Comparison of ENCODE assay signal across 8 mouse cellular contexts in the genomic region with DNA sequence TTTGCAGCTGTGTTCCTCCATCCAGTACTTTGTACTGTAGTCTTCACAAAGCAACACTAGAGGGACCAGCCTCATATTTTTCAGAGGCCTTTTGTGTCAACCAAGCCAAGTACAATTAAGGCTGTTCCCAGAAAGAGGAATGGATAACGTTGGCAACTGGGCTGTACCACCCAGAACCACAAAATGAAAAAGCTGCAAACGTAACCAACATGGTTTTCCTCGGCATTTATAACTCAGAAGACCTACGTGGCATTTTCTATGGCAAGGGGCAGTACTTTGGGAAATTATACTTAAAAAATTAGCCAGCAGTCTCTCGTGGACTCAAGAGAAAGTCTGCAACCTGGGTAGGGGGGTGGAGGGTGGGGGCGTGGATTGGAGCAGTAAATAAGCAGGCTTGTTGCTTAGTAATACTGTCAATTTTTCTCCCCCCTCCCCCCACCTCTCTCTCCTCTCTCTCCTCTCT.
DNase-seq lines count a peak whose midpoint lies in the region; ATAC-seq and TF ChIP-seq lines count a peak whose summit lies in the region.

No protein-coding gene starts in this region.

- no peak overlapping the region for H3K9ac ChIP-seq in kidney, embryonic 15.5 days
- H3K9ac ChIP-seq in midbrain, postnatal 0 days (replicated peaks; ENCODE audit: low read length, poor library complexity, severe bottlenecking) = no peak overlapping the region

- TF ChIP-seq POLR2A in brain, embryonic 14.5 days (IDR thresholded peaks at IDR 0.05; ENCODE audit: borderline replicate concordance, extremely low read depth, insufficient read depth, insufficient read length, poor library complexity, severe bottlenecking) = no peak

- no peaks in the 10 kb centered on the region for H3K36me3 ChIP-seq in kidney, embryonic 15.5 days
- H3K36me3 ChIP-seq in midbrain, postnatal 0 days (ENCODE audit: insufficient read depth, low read length) = no peaks in the 10 kb centered on the region

- peak; percentile 32 to 39 for DNase-seq in cerebellum, postnatal 10 days
- DNase-seq in cerebellum, postnatal 25 days = no peak
- DNase-seq in brain, embryonic 14.5 days (ENCODE audit: low read depth) = peak; percentile 85
- DNase-seq in heart, adult 8-10 months (ENCODE audit: low spot score) = peak; percentile 42
- DNase-seq in midbrain, postnatal 0 days (ENCODE audit: low spot score) = peak; percentile 79
- DNase-seq in frontal cortex, postnatal 14 days (ENCODE audit: low spot score in 2 of 2) = no peak
- no peak for DNase-seq in c-Kit-positive CD71-positive TER-119-positive erythroid progenitor cells, embryonic 14.5 days (ENCODE audit: low spot score)

- WGBS in kidney, embryonic 15.5 days = 26% methylated on average over 6 of the region's 6 CpGs
- 36% methylated on average over 6 of the region's 6 CpGs for WGBS in midbrain, postnatal 0 days

- H3K9me3 ChIP-seq in kidney, embryonic 15.5 days (replicated peaks) = no peaks in the 10 kb centered on the region
- no peaks in the 10 kb centered on the region for H3K9me3 ChIP-seq in midbrain, postnatal 0 days (ENCODE audit: low read length)

- no peaks in the 10 kb centered on the region for H3K27me3 ChIP-seq in kidney, embryonic 15.5 days
- no peaks in the 10 kb centered on the region for H3K27me3 ChIP-seq in midbrain, postnatal 0 days (ENCODE audit: insufficient read depth, low read length)

- peaks cover 10% of the 10 kb centered on the region for H3K4me1 ChIP-seq in kidney, embryonic 15.5 days
- H3K4me1 ChIP-seq in midbrain, postnatal 0 days (ENCODE audit: insufficient read depth, low read length) = no peaks in the 10 kb centered on the region

- H3K4me3 ChIP-seq in kidney, embryonic 15.5 days (replicated peaks) = no peak overlapping the region; the same call in 1 of the 2 replicates
- no peak overlapping the region for H3K4me3 ChIP-seq in midbrain, postnatal 0 days (ENCODE audit: low read depth, low read length)

- peak overlapping the region; percentile 43 for H3K4me2 ChIP-seq in kidney, embryonic 15.5 days
- H3K4me2 ChIP-seq in midbrain, postnatal 0 days (ENCODE audit: low read depth, low read length, poor library complexity, severe bottlenecking) = peak overlapping the region; percentile 20; the same call in 1 of the 2 replicates

- peak overlapping the region; percentile 57; the same call in 1 of the 2 replicates for H3K27ac ChIP-seq in kidney, embryonic 15.5 days
- H3K27ac ChIP-seq in midbrain, postnatal 0 days (ENCODE audit: low read depth, low read length) = peak overlapping the region; percentile 44; the same call in 1 of the 2 replicates

- ATAC-seq in kidney, embryonic 15.5 days (replicated peaks; ENCODE audit: low FRiP score) = peak; percentile 65
- peak; percentile 85 for ATAC-seq in midbrain, postnatal 0 days (ENCODE audit: low FRiP score)

- TF ChIP-seq CTCF in brain, embryonic 14.5 days (IDR thresholded peaks at IDR 0.05; ENCODE audit: borderline replicate concordance, extremely low read depth, insufficient read depth, insufficient read length) = peak; percentile 45; the same call in 1 of the 2 replicates
- peak; percentile 71 for TF ChIP-seq CTCF in midbrain, postnatal 0 days (IDR thresholded peaks at IDR 0.05)

Comparison
In these comparisons a context has a peak if more than half of its experiments do, and no peak if none do; other contexts are left out.
1. DNase-seq: peak in cerebellum, postnatal 10 days (2 of 2), brain, embryonic 14.5 days (single experiment), heart, adult 8-10 months (single experiment) and midbrain, postnatal 0 days (single experiment); none in cerebellum, postnatal 25 days (0 of 2), frontal cortex, postnatal 14 days (0 of 2) and c-Kit-positive CD71-positive TER-119-positive erythroid progenitor cells, embryonic 14.5 days (single experiment).